Mouse (Mus musculus) granulocyte monocyte progenitor cell, adult 5-6 weeks (primary cell): Measurements from ENCODE around the gene Ankrd9. TPM values are rescaled to one million over a fixed set of nuclear protein-coding genes. Genes with fewer than 3 reads are reported as not detected.

Experiments
- total RNA-seq, 2 experiments: library from RNA; stranded (forward) in 1 of 2; stranded (reverse) in 1 of 2; fragments of 200-712, 200-1000 nt in 1 of 2; fragments of >200 nt in 1 of 2; fragmentation: Nextera tagmentation in 1 of 2; gene quantifications; 2 replicates each; pipeline ENCODE4 v1.2.3; 2014 to 2017

The Ankrd9 gene
- total RNA-seq, 2 experiments from 2014 or later = 0.17 to 7.3 TPM

Other genes starting within 250 kb of the Ankrd9 start
- 19.4 and 25.9 TPM in 2 replicates for gene Wdr20, start 241.1 kb downstream of the Ankrd9 start, total RNA-seq (2014; fragmentation: Nextera tagmentation)
- gene Wdr20, start 241.1 kb downstream of the Ankrd9 start, total RNA-seq (2017) = 25.4 and 35.3 TPM in 2 replicates
- 1.5 TPM in 2 replicates for gene Mok, start 138.1 kb downstream of the Ankrd9 start, total RNA-seq (2014; fragmentation: Nextera tagmentation)
- gene Mok, start 138.1 kb downstream of the Ankrd9 start, total RNA-seq (2017) = 2.6 and 2.9 TPM in 2 replicates
- 6.4 and 8.4 TPM in 2 replicates for gene Zfp839, start 128.8 kb downstream of the Ankrd9 start, total RNA-seq (2014; fragmentation: Nextera tagmentation)
- gene Zfp839, start 128.8 kb downstream of the Ankrd9 start, total RNA-seq (2017) = 4.7 and 6.6 TPM in 2 replicates
- 53.0 and 54.1 TPM in 2 replicates for gene Cinp, start 89.9 kb downstream of the Ankrd9 start, total RNA-seq (2014; fragmentation: Nextera tagmentation)
- 80.7 and 82.3 TPM in 2 replicates for gene Cinp, start 89.9 kb downstream of the Ankrd9 start, total RNA-seq (2017)
- gene Tecpr2, start 89.8 kb downstream of the Ankrd9 start, total RNA-seq (2014; fragmentation: Nextera tagmentation) = 6.6 and 8.5 TPM in 2 replicates
- 5.0 and 5.1 TPM in 2 replicates for gene Tecpr2, start 89.8 kb downstream of the Ankrd9 start, total RNA-seq (2017)
- gene Rcor1, start 60.3 kb upstream of the Ankrd9 start, total RNA-seq (2014; fragmentation: Nextera tagmentation) = 36.3 and 44.3 TPM in 2 replicates
- gene Rcor1, start 60.3 kb upstream of the Ankrd9 start, total RNA-seq (2017) = 29.1 and 31.7 TPM in 2 replicates
- gene Traf3, start 187.3 kb upstream of the Ankrd9 start, total RNA-seq (2014; fragmentation: Nextera tagmentation) = 15.0 and 16.2 TPM in 2 replicates
- gene Traf3, start 187.3 kb upstream of the Ankrd9 start, total RNA-seq (2017) = 15.7 and 21.8 TPM in 2 replicates
- not detected in 2 replicates for gene 4930595D18Rik, start 205.5 kb upstream of the Ankrd9 start, total RNA-seq (2014; fragmentation: Nextera tagmentation)
- not detected in 2 replicates for gene 4930595D18Rik, start 205.5 kb upstream of the Ankrd9 start, total RNA-seq (2017)